Mouse (Mus musculus): ENCODE measurements around the gene Lxn. TPM values are rescaled to one million over a fixed set of nuclear protein-coding genes. Genes with fewer than 3 reads are reported as not detected.

The Lxn gene
- polyA plus RNA-seq, 1 experiment: 18.4 TPM

GRCm38 (mm10) chr3:67462015-67462414 lies 1.7 kb downstream of the Lxn start:
- no peak for DNase-seq (ENCODE audit: low read depth)

- no peak for DNase-seq (ENCODE audit: low read depth)
Measured at GRCm38 (mm10) chr3:67459881-67460280, 3.8 kb downstream of the Lxn start.

GRCm38 (mm10) chr3:67450601-67451210 lies 13.0 kb downstream of the Lxn start:
- no peak for DNase-seq (ENCODE audit: low read depth)

- DNase-seq (ENCODE audit: low read depth): no peak
Measured at GRCm38 (mm10) chr3:67449660-67450059, 14.1 kb downstream of the Lxn start.

GRCm38 (mm10) chr3:67447143-67447542 lies 16.6 kb downstream of the Lxn start:
- no peak for DNase-seq (ENCODE audit: low read depth)

- DNase-seq (ENCODE audit: low read depth): no peak
Measured at GRCm38 (mm10) chr3:67434011-67434410, 29.7 kb downstream of the Lxn start.

- peak; percentile 33 for DNase-seq (ENCODE audit: low read depth)
Measured at GRCm38 (mm10) chr3:67429999-67430380, 33.7 kb downstream of the Lxn start, which contains the start of gene Gfm1. Gene Gfm1 (plus strand): TSS chr3:67430096.

- DNase-seq (ENCODE audit: low read depth): no peak
Measured at GRCm38 (mm10) chr3:67429338-67429998, 34.3 kb downstream of the Lxn start.

Other genes with a start within 250 kb of the Lxn start
- 2.7 and 3.7 TPM in 2 replicates for gene Mlf1, start 89.8 kb downstream of the Lxn start, polyA plus RNA-seq (2012; rRNA removed)
- gene Gm17402, start 88.8 kb downstream of the Lxn start, polyA plus RNA-seq (2012; rRNA removed): not detected in 2 replicates
- 15.8 and 19.8 TPM in 2 replicates for gene Gfm1, start 33.8 kb downstream of the Lxn start, polyA plus RNA-seq (2012; rRNA removed)
- gene Rarres1, start 51.6 kb upstream of the Lxn start, polyA plus RNA-seq (2012; rRNA removed): 7.9 and 13.6 TPM in 2 replicates
- 37.6 and 40.3 TPM in 2 replicates for gene Mfsd1, start 118.8 kb upstream of the Lxn start, polyA plus RNA-seq (2012; rRNA removed)